Comparison of ENCODE assay signal across 8 mouse cellular contexts in genomic region chr12:111159659-111160428, GRCm38 (mm10). TPM values are rescaled to one million over a fixed set of nuclear protein-coding genes. Genes with fewer than 3 reads are reported as not detected.
DNase-seq lines count a peak whose midpoint lies in the region; ATAC-seq and TF ChIP-seq lines count a peak whose summit lies in the region.

No protein-coding gene starts in this region.

- peak overlapping the region; percentile 46 for H3K9ac ChIP-seq in liver, embryonic 14.5 days (replicated peaks)

- ATAC-seq in liver, embryonic 14.5 days (ENCODE audit: insufficient read depth): peak; percentile 70

- H3K36me3 ChIP-seq in kidney, adult 2 months (ENCODE audit: control insufficient read depth, insufficient read depth, low read length): no peaks in the 10 kb centered on the region
- no peaks in the 10 kb centered on the region for H3K36me3 ChIP-seq in liver, embryonic 14.5 days (replicated peaks; ENCODE audit: control insufficient read depth, insufficient read depth, low read depth)

- peak; percentile 8 for DNase-seq in kidney, adult 2 months
- no peak for DNase-seq in kidney, postnatal 14 days
- peak; percentile 42 for DNase-seq in c-Kit-positive CD71-positive TER-119-positive erythroid progenitor cells, embryonic 14.5 days (ENCODE audit: low spot score)
- peak in 1 of 3 experiments; percentile 54 for DNase-seq in liver, embryonic 14.5 days (ENCODE audit: low read depth in 3 of 3, low spot score in 3 of 3)
- peak; percentile 76 to 86 for DNase-seq in spleen, postnatal 14 days (ENCODE audit: low spot score in 2 of 2)
- no peak for DNase-seq in left cerebral cortex, adult 18-20 months (ENCODE audit: low spot score in 2 of 2)
- no peak for DNase-seq in ovary, postnatal 10 days (ENCODE audit: low spot score)
- DNase-seq in testis, postnatal 10 days (ENCODE audit: low spot score): no peak

- no peak overlapping the region for H3K27ac ChIP-seq in kidney, adult 2 months (ENCODE audit: insufficient read depth, low read depth, low read length)
- peak overlapping the region; percentile 68 for H3K27ac ChIP-seq in liver, embryonic 14.5 days

- H3K4me2 ChIP-seq in liver, embryonic 14.5 days (ENCODE audit: low read depth): peak overlapping the region; percentile 58

- no peak overlapping the region for H3K4me3 ChIP-seq in kidney, adult 2 months (ENCODE audit: insufficient read depth, low read depth, low read length)
- H3K4me3 ChIP-seq in liver, embryonic 14.5 days (ENCODE audit: insufficient read depth in 1 of 2, low read depth in 2 of 2, low read length in 2 of 2): no peak overlapping the region

- H3K9me3 ChIP-seq in liver, embryonic 14.5 days (ENCODE audit: control insufficient read depth, low read length): no peaks in the 10 kb centered on the region

- no peak for TF ChIP-seq CTCF in kidney, adult 2 months (conservative IDR thresholded peaks at IDR 0.05; ENCODE audit: insufficient read depth, insufficient read length, low read depth, low read length)
- TF ChIP-seq CTCF in liver, embryonic 14.5 days (IDR thresholded peaks at IDR 0.05; ENCODE audit: low read depth): no peak

- no peak for TF ChIP-seq POLR2A in kidney, adult 2 months (IDR thresholded peaks at IDR 0.05; ENCODE audit: low read depth, low read length)

- WGBS in kidney, adult 2 months: 57% methylated on average over 12 of the region's 12 CpGs
- 11% methylated on average over 12 of the region's 12 CpGs for WGBS in liver, embryonic 14.5 days (ENCODE audit: insufficient replicate concordance)

- no peak for TF ChIP-seq EP300 in liver, embryonic 14.5 days (IDR thresholded peaks at IDR 0.05; ENCODE audit: low read depth)

- H3K4me1 ChIP-seq in kidney, adult 2 months (ENCODE audit: control insufficient read depth, insufficient read depth, low read length): peaks cover 3% of the 10 kb centered on the region; the same call in 1 of the 2 replicates
- peaks cover 11 to 22% of the 10 kb centered on the region in 2 experiments for H3K4me1 ChIP-seq in liver, embryonic 14.5 days (replicated peaks; ENCODE audit: control insufficient read depth in 2 of 2, insufficient read depth in 2 of 2, low read length in 1 of 2)

- no peaks in the 10 kb centered on the region for H3K27me3 ChIP-seq in kidney, adult 2 months (replicated peaks; ENCODE audit: control insufficient read depth, insufficient read depth, low read length)
- H3K27me3 ChIP-seq in liver, embryonic 14.5 days (ENCODE audit: control insufficient read depth, insufficient read depth, low read length): no peaks in the 10 kb centered on the region

RNA-seq across cellular contexts. Expression of gene Traf3, which starts 6.3 kb away (rescaled TPM):
- 11.6 and 12.2 TPM in 2 replicates for polyA plus RNA-seq in kidney, adult 2 months (2012; rRNA removed)
- 2.8 TPM in 2 replicates for polyA plus RNA-seq in liver, embryonic 14.5 days (2012; rRNA removed)
- 2.7 and 2.9 TPM in 2 replicates for polyA plus RNA-seq in liver, embryonic 14.5 days (2014; fragmentation: Nextera tagmentation; extraction: Ambion mirVana)
- 10 to 100 TPM; 32.3 to 42.4 TPM for total RNA-seq in left cerebral cortex, adult 18-20 months (2021)

RNA-seq across cellular contexts. Expression of gene 4930595D18Rik, which starts 24.4 kb away (rescaled TPM):
- not detected in 2 replicates for polyA plus RNA-seq in kidney, adult 2 months (2012; rRNA removed)
- not detected in 2 replicates for polyA plus RNA-seq in liver, embryonic 14.5 days (2012; rRNA removed)
- polyA plus RNA-seq in liver, embryonic 14.5 days (2014; fragmentation: Nextera tagmentation; extraction: Ambion mirVana): not detected in 2 replicates
- total RNA-seq in left cerebral cortex, adult 18-20 months (2021): not detected

Comparison
In these comparisons a context has a peak if more than half of its experiments do, and no peak if none do; other contexts are left out.
1. DNase-seq: peak in kidney, adult 2 months (single experiment), c-Kit-positive CD71-positive TER-119-positive erythroid progenitor cells, embryonic 14.5 days (single experiment) and spleen, postnatal 14 days (2 of 2); none in kidney, postnatal 14 days (single experiment), left cerebral cortex, adult 18-20 months (0 of 2), ovary, postnatal 10 days (single experiment) and testis, postnatal 10 days (single experiment).